Mouse (Mus musculus) CH12.LX (cell line): ENCODE results near the gene Gria1. TPM values are rescaled to one million over a fixed set of nuclear protein-coding genes. Genes with fewer than 3 reads are reported as not detected.

Experiments
- DNase-seq: peaks from one replicate; pipeline ENCODE4 v3.0.0-alpha.2; 2013; ENCODE audit errors: extremely low read depth
- H3K27ac ChIP-seq: 2 replicates; pipeline ENCODE4 v1.5.1; 2012; ENCODE audit warnings: low read depth, mild to moderate bottlenecking, control low read depth, moderate library complexity; ENCODE audit not compliant: insufficient read depth
- H3K27me3 ChIP-seq: replicated peaks from 2 replicates; pipeline ENCODE3; 2012; ENCODE audit warnings: inconsistent platforms
- H3K36me3 ChIP-seq, 2 experiments: replicated peaks in 1 of 2; 2 replicates each; pipeline versions ENCODE3 to v1.6.1; 2012; ENCODE audit warnings: inconsistent platforms in 1 of 2, low read length in 1 of 2, mild to moderate bottlenecking in 1 of 2, mixed read lengths in 1 of 2, moderate library complexity in 1 of 2; ENCODE audit not compliant: control insufficient read depth in 1 of 2, insufficient read depth in 1 of 2
- H3K4me1 ChIP-seq, 2 experiments: 2 replicates each; pipeline ENCODE4 v1.6.1; 2012; ENCODE audit warnings: inconsistent platforms in 1 of 2, moderate library complexity in 1 of 2; ENCODE audit not compliant: insufficient read depth in 2 of 2, control insufficient read depth in 1 of 2
- H3K4me2 ChIP-seq: 2 replicates; pipeline ENCODE4 v1.6.1; 2012; ENCODE audit warnings: low read depth, mild to moderate bottlenecking, control low read depth; ENCODE audit not compliant: poor library complexity, insufficient read depth, severe bottlenecking
- H3K4me3 ChIP-seq, 3 experiments: fragments of 150-350 bp in 1 of 3; sonication (generic) in 1 of 3; replicated peaks in 1 of 3; 2 replicates each; pipeline versions ENCODE3 to v1.5.1; 2011 to 2012; ENCODE audit warnings: low read depth in 2 of 3, low read length in 2 of 3, mild to moderate bottlenecking in 2 of 3, moderate library complexity in 2 of 3, control low read depth in 1 of 3, improper control_type of control experiment in 1 of 3, inconsistent platforms in 1 of 3, mixed read lengths in 1 of 3; ENCODE audit not compliant: poor library complexity in 1 of 3
- H3K79me2 ChIP-seq: replicated peaks from 2 replicates; pipeline ENCODE4 v1.6.1; 2012; ENCODE audit warnings: mild to moderate bottlenecking, moderate library complexity; ENCODE audit not compliant: control insufficient read depth, poor library complexity, insufficient read depth, severe bottlenecking; ENCODE audit errors: extremely low read depth
- H3K9ac ChIP-seq: 2 replicates; pipeline ENCODE4 v1.6.1; 2012; ENCODE audit warnings: low read depth, mild to moderate bottlenecking, control low read depth, moderate library complexity; ENCODE audit not compliant: insufficient read depth
- H3K9me3 ChIP-seq: replicated peaks from 2 replicates; pipeline ENCODE3; 2012; ENCODE audit warnings: low read length, inconsistent platforms, mixed read lengths
- CHD1 ChIP-seq: IDR thresholded peaks from 2 replicates; pipeline ENCODE4 v1.6.1; 2012; ENCODE audit warnings: low read depth, low read length, improper control_type of control experiment, inconsistent platforms
- CTCF ChIP-seq, 2 experiments: IDR thresholded peaks in 1 of 2; conservative IDR thresholded peaks in 1 of 2; 2 replicates each; pipeline ENCODE4 v1.5.1; 2011 to 2012; ENCODE audit warnings: low read depth in 2 of 2, low read length in 2 of 2, improper control_type of control experiment in 1 of 2, inconsistent platforms in 1 of 2, mild to moderate bottlenecking in 1 of 2, moderate library complexity in 1 of 2
- E2F4 ChIP-seq: IDR thresholded peaks from 2 replicates; pipeline ENCODE4 v1.6.1; 2011; ENCODE audit warnings: low read depth, low read length, improper control_type of control experiment; ENCODE audit not compliant: insufficient replicate concordance
- ELF1 ChIP-seq: IDR thresholded peaks from 2 replicates; pipeline ENCODE4 v1.6.1; 2014; ENCODE audit warnings: low read depth, mild to moderate bottlenecking, inconsistent platforms, low read length, improper control_type of control experiment
- ETS1 ChIP-seq: conservative IDR thresholded peaks from 2 replicates; pipeline ENCODE4 v1.6.1; 2012; ENCODE audit warnings: low read depth, mild to moderate bottlenecking, inconsistent platforms, low read length, improper control_type of control experiment, moderate library complexity
- GABPA ChIP-seq: IDR thresholded peaks from 2 replicates; pipeline ENCODE4 v1.6.1; 2012; ENCODE audit warnings: low read depth, low read length, improper control_type of control experiment, inconsistent platforms; ENCODE audit not compliant: insufficient replicate concordance
- HCFC1 ChIP-seq: IDR thresholded peaks from 2 replicates; pipeline ENCODE4 v1.6.1; 2012; ENCODE audit warnings: low read depth, mild to moderate bottlenecking, inconsistent platforms, low read length, improper control_type of control experiment
- JUN ChIP-seq: IDR thresholded peaks from 2 replicates; pipeline ENCODE4 v1.6.1; 2011; ENCODE audit warnings: low read depth, mild to moderate bottlenecking, low read length, improper control_type of control experiment, moderate library complexity; ENCODE audit not compliant: insufficient read depth
- MAFK ChIP-seq: IDR thresholded peaks from 2 replicates; pipeline ENCODE4 v1.6.1; 2011; ENCODE audit warnings: low read length, improper control_type of control experiment; ENCODE audit not compliant: insufficient replicate concordance
- MAZ ChIP-seq: IDR thresholded peaks from 2 replicates; pipeline ENCODE4 v1.6.1; 2012; ENCODE audit warnings: low read depth, mild to moderate bottlenecking, inconsistent platforms, low read length, improper control_type of control experiment, moderate library complexity
- MYC ChIP-seq: IDR thresholded peaks from 2 replicates; pipeline ENCODE4 v1.6.1; 2011; ENCODE audit warnings: low read depth, mild to moderate bottlenecking, improper control_type of control experiment, low read length
- NRF1 ChIP-seq: IDR thresholded peaks from 2 replicates; pipeline ENCODE4 v1.6.1; 2014; ENCODE audit warnings: low read depth, mild to moderate bottlenecking, inconsistent platforms, low read length, improper control_type of control experiment, moderate library complexity
- POLR2AphosphoS2 ChIP-seq: IDR thresholded peaks from 2 replicates; pipeline ENCODE4 v1.6.1; 2011; ENCODE audit warnings: low read depth, low read length, improper control_type of control experiment
- RCOR1 ChIP-seq: conservative IDR thresholded peaks from 2 replicates; pipeline ENCODE4 v1.6.1; 2012; ENCODE audit warnings: low read depth, mild to moderate bottlenecking, inconsistent platforms, low read length, improper control_type of control experiment
- SIN3A ChIP-seq: IDR thresholded peaks from 2 replicates; pipeline ENCODE4 v1.6.1; 2012; ENCODE audit warnings: low read length, improper control_type of control experiment, inconsistent platforms
- SMC3 ChIP-seq: IDR thresholded peaks from 2 replicates; pipeline ENCODE4 v1.6.1; 2011; ENCODE audit warnings: low read depth, low read length, improper control_type of control experiment
- TBP ChIP-seq: conservative IDR thresholded peaks from 2 replicates; pipeline ENCODE4 v1.6.1; 2011; ENCODE audit warnings: low read depth, low read length, improper control_type of control experiment
- TCF12 ChIP-seq: IDR thresholded peaks from 2 replicates; pipeline ENCODE4 v1.6.1; 2014; ENCODE audit warnings: low read depth, mild to moderate bottlenecking, inconsistent platforms, low read length, improper control_type of control experiment
- UBTF ChIP-seq: IDR thresholded peaks from 2 replicates; pipeline ENCODE4 v1.6.1; 2012; ENCODE audit warnings: low read depth, mild to moderate bottlenecking, inconsistent platforms, low read length, improper control_type of control experiment, moderate library complexity
- USF1 ChIP-seq: IDR thresholded peaks from 2 replicates; pipeline ENCODE4 v1.6.1; 2014; ENCODE audit warnings: low read depth, mild to moderate bottlenecking, inconsistent platforms, low read length, improper control_type of control experiment
- USF2 ChIP-seq: conservative IDR thresholded peaks from 2 replicates; pipeline ENCODE4 v1.6.1; 2011; ENCODE audit warnings: low read depth, low read length, improper control_type of control experiment
- ZC3H11A ChIP-seq: IDR thresholded peaks from 2 replicates; pipeline ENCODE4 v1.6.1; 2012; ENCODE audit warnings: low read depth, mild to moderate bottlenecking, inconsistent platforms, low read length, improper control_type of control experiment
- ZKSCAN1 ChIP-seq: IDR thresholded peaks from 2 replicates; pipeline ENCODE4 v1.6.1; 2012; ENCODE audit warnings: low read depth, inconsistent platforms, low read length, improper control_type of control experiment, borderline replicate concordance
- ZNF384 ChIP-seq: IDR thresholded peaks from 2 replicates; pipeline ENCODE4 v1.6.1; 2012; ENCODE audit warnings: low read depth, low read length, improper control_type of control experiment, inconsistent platforms
- dilution Hi-C: fragments of 300-500 bp; cut with MboI; formaldehyde crosslinking; loops from 2 replicates; pipeline ENCODE4 v1.14.3; 2020; ENCODE audit warnings: low sequenced_read_pairs; ENCODE audit not compliant: extremely low pct_unique_long_range_greater_than_20kb, extremely low pct_ligation_motif_present
- in situ Hi-C: fragments of 300-500 bp; cut with MboI; formaldehyde crosslinking; loops from 3 replicates; pipeline ENCODE4 v1.14.3; 2019; ENCODE audit warnings: low sequenced_read_pairs, low pct_ligation_motif_present, low pct_unique_long_range_greater_than_20kb, mixed read lengths
- polyA plus RNA-seq: library from polyadenylated mRNA; unstranded; fragments of >175 nt; gene quantifications from 2 replicates; pipeline ENCODE4 v1.2.1, GENCODE M21; 2012; ENCODE audit warnings: low read depth; ENCODE audit not compliant: insufficient read length
- total RNA-seq, 2 experiments: library from RNA; depleted of rRNA; stranded (reverse); fragments of 300-350 nt in 1 of 2; fragments of >200 nt in 1 of 2; gene quantifications; 2 replicates each; pipeline ENCODE4 v1.2.3; 2012 to 2014

Gene Gria1
- total and polyA plus RNA-seq, 3 experiments, result under 0.01 to 0.49 (median 0.05) TPM

- Histone ChIP-seq H3K9ac (no peak overlapping the region), H3K4me3 (no peak overlapping the region), H3K27ac (no peak overlapping the region), H3K27me3 (peaks cover 5% of the 10 kb centered on the region), H3K4me2 (no peak overlapping the region), H3K9me3 (no peaks in the 10 kb centered on the region), H3K79me2 (no peaks in the 10 kb centered on the region), H3K4me1 (peaks cover 0 to 3% of the 10 kb centered on the region in 2 experiments; a peak in 2 of 4 replicates), H3K36me3 (no peaks in the 10 kb centered on the region)
- in situ Hi-C loops (no loop called here), dilution Hi-C loops (no loop called here)
- TF ChIP-seq UBTF, result no peak
- TF ChIP-seq SIN3A, result no peak
- TF ChIP-seq HCFC1, result no peak
- no peak for TF ChIP-seq MAFK
- TF ChIP-seq CHD1, result no peak
- TF ChIP-seq GABPA, result no peak
- TF ChIP-seq POLR2AphosphoS2, result no peak
- TF ChIP-seq JUN, result no peak
- no peak for TF ChIP-seq CTCF (conservative IDR thresholded peaks at IDR 0.05 in 1 of 2, IDR thresholded peaks at IDR 0.05 in 1 of 2; ENCODE audit: low read depth in 2 of 2, low read length in 2 of 2)
- TF ChIP-seq TCF12, result no peak
- no peak for TF ChIP-seq TBP
- DNase-seq, result no peak
Measured at GRCm38 (mm10) chr11:57297376-57297775, 286.2 kb downstream of the Gria1 start.

- dilution Hi-C loops, result no loop called here
- no peaks in the 10 kb centered on the region for H3K4me1 ChIP-seq
- TF ChIP-seq ZC3H11A (no peak), USF2 (no peak), ZKSCAN1 (no peak), GABPA (no peak), ZNF384 (no peak), SMC3 (no peak), RCOR1 (no peak), ELF1 (no peak), USF1 (no peak), SIN3A (no peak), MYC (no peak), NRF1 (no peak), ETS1 (no peak), E2F4 (no peak), MAZ (no peak)
- TF ChIP-seq, all 38 proteins: peak for 0
- no peak overlapping the region for H3K4me3 ChIP-seq
- peaks cover 5% of the 10 kb centered on the region for H3K27me3 ChIP-seq
- in situ Hi-C loops, result no loop called here
- H3K27ac ChIP-seq, result no peak overlapping the region
- no peak for DNase-seq
- H3K4me2 ChIP-seq, result no peak overlapping the region
- H3K36me3 ChIP-seq, result no peaks in the 10 kb centered on the region
- H3K9ac ChIP-seq, result no peak overlapping the region
- H3K9me3 ChIP-seq, result peaks cover 2% of the 10 kb centered on the region
- no peaks in the 10 kb centered on the region for H3K79me2 ChIP-seq
Measured at GRCm38 (mm10) chr11:57298263-57298662, 287.1 kb downstream of the Gria1 start.
